ENCODE assay signal across 11 mouse cellular contexts in the genomic region with DNA sequence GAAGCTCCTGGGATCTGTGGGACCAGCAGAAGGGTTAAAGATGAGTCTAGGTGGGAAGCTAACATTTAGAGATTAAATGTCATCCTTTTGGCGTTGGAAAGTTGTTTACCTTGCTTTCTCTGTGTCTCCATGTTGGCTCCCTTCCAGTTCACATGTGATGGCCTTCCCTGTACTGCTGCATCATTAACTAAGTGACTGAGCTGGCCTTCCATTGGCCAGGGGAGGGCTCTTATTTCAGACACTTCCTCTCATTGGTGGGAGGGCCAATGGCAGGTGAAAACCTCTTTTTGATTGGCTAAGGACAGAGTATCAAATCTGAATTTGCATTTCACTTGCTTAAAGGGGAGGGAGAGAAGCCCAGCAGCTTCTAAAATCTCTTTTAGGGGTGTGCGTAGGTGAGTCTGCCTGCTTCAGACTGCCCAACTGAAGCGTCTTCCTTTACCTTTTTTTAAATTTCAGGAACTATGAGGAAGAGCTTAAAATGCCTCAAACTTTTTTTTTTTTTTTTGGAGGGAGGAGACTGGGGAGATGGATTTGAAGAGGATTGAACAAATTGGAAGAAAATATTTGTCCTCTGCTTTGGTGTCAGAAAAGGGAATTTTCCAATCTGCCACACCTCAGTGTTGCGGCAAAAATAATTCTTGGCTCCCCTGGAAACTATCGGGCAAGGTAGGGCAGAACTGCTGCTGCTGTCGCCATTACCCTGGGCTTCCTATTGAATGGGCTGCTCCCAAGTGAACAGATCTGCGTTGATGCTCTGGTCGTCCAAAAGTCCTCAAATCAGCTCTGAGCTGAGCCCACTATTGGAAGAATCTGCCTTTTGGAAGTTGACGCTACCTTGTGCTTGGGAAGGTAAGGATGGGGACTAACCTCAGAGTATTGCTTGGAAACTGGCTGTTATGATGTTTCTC.
DNase-seq lines count a peak whose midpoint lies in the region; ATAC-seq and TF ChIP-seq lines count a peak whose summit lies in the region.
"Had no signal": no experiment of that assay in that cellular context is flagged by ENCODE, and none has a peak within 500 bp of the region (broad histone marks: within the 10 kb centered on the region; RNA-seq: fewer than 3 reads in every experiment).

No protein-coding gene starts in this region.

- no peaks in the 10 kb centered on the region for H3K9me3 ChIP-seq in heart, embryonic 12.5 days (replicated peaks)
- H3K9me3 ChIP-seq in kidney, postnatal 0 days (replicated peaks; ENCODE audit: low read length) = no peaks in the 10 kb centered on the region
- no peaks in the 10 kb centered on the region for H3K9me3 ChIP-seq in liver, embryonic 11.5 days (ENCODE audit: control insufficient read depth, low read length)
- H3K9me3 ChIP-seq: G1E; heart, embryonic 15.5 days; stomach, embryonic 15.5 days had no signal

- intact Hi-C loops in heart, adult 2 months (cut with DNase I) = loop anchor here (2.0 kb wide), 1 partner anchor 14 kb away; no protein-coding TSS in a partner anchor

- no peak for ATAC-seq in heart, embryonic 12.5 days (ENCODE audit: insufficient number of reproducible peaks, low FRiP score)
- peak; percentile 82 for ATAC-seq in kidney, postnatal 0 days (replicated peaks; ENCODE audit: low FRiP score, low read depth)
- 0 out of 2 replicates have a peak, but pooled peaks have one; percentile 58 for ATAC-seq in liver, embryonic 11.5 days (replicated peaks; ENCODE audit: low FRiP score)
- peak; percentile 57; the same call in 1 of the 2 replicates for ATAC-seq in neutrophil, adult 5-6 weeks (ENCODE audit: extremely low read depth, insufficient number of reproducible peaks, low FRiP score, poor library complexity, severe bottlenecking)

- no peaks in the 10 kb centered on the region for H3K27me3 ChIP-seq in heart, adult 2 months (ENCODE audit: control insufficient read depth, insufficient read depth, low read length)
- no peaks in the 10 kb centered on the region for H3K27me3 ChIP-seq in heart, embryonic 12.5 days (replicated peaks)
- no peaks in the 10 kb centered on the region for H3K27me3 ChIP-seq in kidney, postnatal 0 days (ENCODE audit: insufficient read depth, low read length)
- no peaks in the 10 kb centered on the region for H3K27me3 ChIP-seq in liver, embryonic 11.5 days (replicated peaks; ENCODE audit: control insufficient read depth, insufficient read depth, low read length)
- H3K27me3 ChIP-seq: heart, embryonic 15.5 days; stomach, embryonic 15.5 days had no signal

- TF ChIP-seq CTCF in heart, adult 2 months (IDR thresholded peaks at IDR 0.05) = no peak
- TF ChIP-seq CTCF in brain, embryonic 14.5 days (IDR thresholded peaks at IDR 0.05; ENCODE audit: borderline replicate concordance, extremely low read depth, insufficient read depth, insufficient read length) = no peak
- no peak for TF ChIP-seq CTCF in kidney, postnatal 0 days (IDR thresholded peaks at IDR 0.05; ENCODE audit: low read depth)

- TF ChIP-seq EP300 in heart, adult 2 months (IDR thresholded peaks at IDR 0.05; ENCODE audit: insufficient read depth, low read depth, low read length) = no peak

- H3K4me2 ChIP-seq in heart, embryonic 12.5 days = no peak overlapping the region
- H3K4me2 ChIP-seq in kidney, postnatal 0 days (ENCODE audit: low read length) = no peak overlapping the region
- H3K4me2 ChIP-seq in liver, embryonic 11.5 days = no peak overlapping the region
- H3K4me2 ChIP-seq: stomach, embryonic 15.5 days had no signal

- H3K9ac ChIP-seq in heart, adult 2 months (ENCODE audit: low read depth, low read length) = peak overlapping the region; percentile 69
- no peak overlapping the region for H3K9ac ChIP-seq in heart, embryonic 12.5 days
- no peak overlapping the region for H3K9ac ChIP-seq in kidney, postnatal 0 days (ENCODE audit: low read depth, low read length)
- H3K9ac ChIP-seq in liver, embryonic 11.5 days (ENCODE audit: low read depth, low read length) = no peak overlapping the region
- H3K9ac ChIP-seq: heart, embryonic 15.5 days; stomach, embryonic 15.5 days had no signal

- WGBS in heart, adult 2 months = 72% methylated on average over 9 of the region's 9 CpGs
- 82% methylated on average over 9 of the region's 9 CpGs for WGBS in heart, embryonic 12.5 days
- 83% methylated on average over 9 of the region's 9 CpGs for WGBS in kidney, postnatal 0 days
- WGBS in liver, embryonic 11.5 days = 85% methylated on average over 9 of the region's 9 CpGs

- TF ChIP-seq POLR2A in heart, adult 2 months (IDR thresholded peaks at IDR 0.05; ENCODE audit: insufficient read depth, low read depth, low read length) = peak; percentile 61
- no peak for TF ChIP-seq POLR2A in brain, embryonic 14.5 days (IDR thresholded peaks at IDR 0.05; ENCODE audit: borderline replicate concordance, extremely low read depth, insufficient read depth, insufficient read length, poor library complexity, severe bottlenecking)

- H3K4me3 ChIP-seq in heart, adult 2 months = peak overlapping the region; percentile 61
- H3K4me3 ChIP-seq in heart, embryonic 12.5 days = no peak overlapping the region
- no peak overlapping the region for H3K4me3 ChIP-seq in kidney, postnatal 0 days (replicated peaks; ENCODE audit: low read depth, low read length)
- no peak overlapping the region for H3K4me3 ChIP-seq in liver, embryonic 11.5 days (ENCODE audit: low read depth, low read length)
- H3K4me3 ChIP-seq: heart, embryonic 15.5 days; stomach, embryonic 15.5 days had no signal

- H3K4me1 ChIP-seq in heart, adult 2 months (ENCODE audit: control insufficient read depth, insufficient read depth, low read length) = peaks cover 12% of the 10 kb centered on the region
- peaks cover 8% of the 10 kb centered on the region; the same call in 1 of the 2 replicates for H3K4me1 ChIP-seq in heart, embryonic 12.5 days (replicated peaks)
- 0 out of 2 replicates have a peak, but pooled peaks cover 3% of the 10 kb centered on the region for H3K4me1 ChIP-seq in kidney, postnatal 0 days (replicated peaks; ENCODE audit: insufficient read depth, low read length)
- no peaks in the 10 kb centered on the region for H3K4me1 ChIP-seq in liver, embryonic 11.5 days (replicated peaks; ENCODE audit: control insufficient read depth, insufficient read depth, low read length)
- H3K4me1 ChIP-seq: stomach, embryonic 15.5 days had no signal

- H3K36me3 ChIP-seq in heart, adult 2 months (ENCODE audit: control insufficient read depth, insufficient read depth, low read length) = peaks cover 45% of the 10 kb centered on the region
- H3K36me3 ChIP-seq in heart, embryonic 12.5 days = no peaks in the 10 kb centered on the region
- no peaks in the 10 kb centered on the region for H3K36me3 ChIP-seq in kidney, postnatal 0 days (ENCODE audit: insufficient read depth, low read length)
- no peaks in the 10 kb centered on the region for H3K36me3 ChIP-seq in liver, embryonic 11.5 days (ENCODE audit: control insufficient read depth, insufficient read depth, low read length)
- H3K36me3 ChIP-seq: heart, embryonic 15.5 days; stomach, embryonic 15.5 days had no signal

- no peaks in the 10 kb centered on the region; the same call in 1 of the 2 replicates for H3K79me2 ChIP-seq in heart, adult 2 months (replicated peaks; ENCODE audit: control insufficient read depth, insufficient read depth, low read length)

- peak; percentile 83 to 86 for DNase-seq in heart, adult 2 months
- DNase-seq in brain, embryonic 14.5 days (ENCODE audit: low read depth) = peak; percentile 58
- peak; percentile 88 to 92 for DNase-seq in frontal cortex, postnatal 25 days (ENCODE audit: low spot score in 2 of 2)
- DNase-seq in kidney, postnatal 0 days (ENCODE audit: low spot score) = peak; percentile 51
- no peak for DNase-seq in liver, embryonic 11.5 days (ENCODE audit: low spot score)
- DNase-seq in thymus, postnatal 14 days = no peak

- peak overlapping the region; percentile 96 for H3K27ac ChIP-seq in heart, adult 2 months
- H3K27ac ChIP-seq in heart, embryonic 12.5 days (ENCODE audit: poor library complexity, severe bottlenecking) = no peak overlapping the region
- no peak overlapping the region for H3K27ac ChIP-seq in kidney, postnatal 0 days
- H3K27ac ChIP-seq in liver, embryonic 11.5 days (ENCODE audit: low read depth, low read length) = no peak overlapping the region
- H3K27ac ChIP-seq: heart, embryonic 15.5 days; stomach, embryonic 15.5 days had no signal

Comparison
In these comparisons a context has a peak if more than half of its experiments do, and no peak if none do; other contexts are left out.
1. DNase-seq: peak in heart, adult 2 months (2 of 2), brain, embryonic 14.5 days (single experiment), frontal cortex, postnatal 25 days (2 of 2) and kidney, postnatal 0 days (single experiment); none in liver, embryonic 11.5 days (single experiment) and thymus, postnatal 14 days (single experiment).